Mouse (Mus musculus) 3134 (cell line): ENCODE data around the gene Klhl28.
A peak's percentile ranks its signal among the peaks of the same experiment; 100 is the strongest.

Experiments used
- DNase-seq: peaks from one replicate; pipeline ENCODE4 v3.0.0-alpha.2; 2011; ENCODE audit warnings: low spot score; ENCODE audit not compliant: insufficient read length; ENCODE audit errors: extremely low read depth

Gene Klhl28

GRCm38 (mm10) chr12:64965124-64966026 is at the start of gene Klhl28, which contains the start of gene Togaram1:
Gene Klhl28, minus strand, starts transcription at chr12:64965534.
Gene Togaram1, plus strand, starts transcription at chr12:64965804.
- DNase-seq: peak; percentile 96

GRCm38 (mm10) chr12:65007725-65008124 is 42.4 kb upstream of the Klhl28 start:
- DNase-seq: no peak

- no peak for DNase-seq
Observed at GRCm38 (mm10) chr12:64977518-64977917, 12.2 kb upstream of the Klhl28 start.

DNA sequence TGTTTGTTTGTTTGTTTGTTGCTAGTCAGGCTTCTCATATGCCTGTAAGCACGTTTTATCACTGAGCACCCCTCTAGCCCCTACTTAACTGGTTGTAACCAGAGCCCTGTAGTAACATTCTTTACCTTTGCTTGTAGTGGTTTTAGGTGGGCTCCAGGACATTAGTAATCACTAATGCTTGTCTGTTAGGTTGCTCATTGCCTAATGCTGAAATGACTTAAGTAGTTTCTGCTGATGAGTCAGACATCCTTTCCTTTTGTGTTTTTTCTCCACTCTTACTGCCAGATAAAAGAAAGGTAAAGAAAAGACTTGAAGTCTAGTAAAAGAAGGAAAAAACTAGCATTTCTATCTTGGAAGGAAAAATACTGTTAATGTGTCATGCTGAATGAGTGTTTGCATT is 10.9 kb upstream of the Klhl28 start:
- DNase-seq: no peak

GRCm38 (mm10) chr12:64975558-64975957 is 10.2 kb upstream of the Klhl28 start:
- peak; percentile 41 for DNase-seq

DNA sequence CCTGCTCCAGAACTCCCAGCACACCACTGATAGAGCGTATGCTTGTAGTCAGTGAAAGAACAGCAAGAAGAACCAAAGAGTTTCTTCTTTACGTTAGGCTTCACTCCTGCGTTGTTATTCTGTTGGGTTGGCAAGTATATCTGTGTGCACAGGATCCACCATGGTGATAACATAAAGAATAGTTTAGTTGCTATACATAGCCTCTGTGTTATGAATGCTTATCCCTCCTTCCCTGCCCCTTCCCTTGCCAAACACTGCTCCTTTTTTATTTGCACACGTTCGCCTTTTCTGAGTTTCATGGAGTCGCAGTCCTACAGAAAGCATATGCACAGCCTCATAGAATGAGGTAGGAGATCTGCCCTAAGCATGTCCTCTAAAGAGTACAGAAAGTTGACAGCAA is 6.7 kb upstream of the Klhl28 start:
- no peak for DNase-seq

DNA sequence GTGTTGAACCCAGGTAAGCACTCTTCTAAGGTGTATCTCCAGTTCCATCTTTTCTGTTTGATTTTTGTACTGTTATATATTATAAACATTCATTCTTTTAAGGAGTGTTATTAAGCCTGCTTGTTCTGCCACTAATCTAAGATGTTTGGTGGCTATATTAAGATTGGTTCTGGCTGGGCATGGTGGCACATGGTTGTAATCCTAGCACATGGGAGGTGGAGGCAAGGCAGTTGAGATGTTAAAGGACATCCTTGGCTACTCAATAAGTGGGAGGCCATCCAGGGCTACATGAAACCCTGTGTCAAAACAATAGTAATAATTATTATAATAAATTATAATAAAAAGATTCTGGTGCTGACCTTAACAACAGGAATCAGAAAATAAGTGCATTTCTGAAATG is 6.1 kb upstream of the Klhl28 start:
- no peak for DNase-seq

DNA sequence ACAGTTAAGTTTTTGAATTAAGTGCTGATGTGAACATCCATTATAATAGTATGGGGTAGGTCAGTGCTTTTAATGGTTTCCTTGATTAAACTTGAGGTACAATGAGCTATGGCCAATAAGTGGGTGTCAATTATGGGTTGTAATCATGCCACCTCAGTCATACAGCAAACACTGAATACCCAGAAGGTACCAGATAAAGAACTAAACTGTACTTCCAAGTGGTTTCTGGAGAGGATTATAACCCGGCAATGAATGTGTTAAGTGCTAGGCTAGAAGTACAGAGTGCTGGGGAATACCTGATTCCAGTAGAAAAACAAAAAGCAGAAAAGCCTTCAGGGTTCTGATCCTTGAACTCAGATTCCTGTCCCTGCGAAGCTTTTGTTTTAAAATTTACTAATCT is 2.7 kb upstream of the Klhl28 start:
- DNase-seq: no peak

DNA sequence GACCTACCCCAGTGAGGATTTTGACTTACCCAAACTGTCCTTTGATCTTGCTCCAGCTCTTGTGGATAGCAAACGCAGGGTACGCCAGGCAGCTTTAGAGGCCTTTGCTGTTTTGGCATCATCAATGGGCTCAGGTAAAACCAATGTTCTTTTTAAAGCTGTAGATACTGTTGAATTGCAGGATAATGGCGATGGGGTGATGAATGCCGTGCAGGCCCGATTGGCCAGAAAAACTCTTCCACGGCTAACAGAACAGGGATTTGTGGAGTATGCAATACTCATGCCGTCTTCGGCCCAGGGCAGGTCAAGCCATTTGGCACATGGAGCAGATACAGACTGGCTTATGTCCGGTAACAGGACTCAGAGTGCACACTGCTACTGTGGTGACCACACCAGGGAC is 2.1 kb upstream of the Klhl28 start:
- DNase-seq: no peak

GRCm38 (mm10) chr12:64966652-64967435 is 1.5 kb upstream of the Klhl28 start:
- DNase-seq: no peak

- DNase-seq: peak; percentile 67
Observed at GRCm38 (mm10) chr12:64966101-64966631, 832 bp upstream of the Klhl28 start.

GRCm38 (mm10) chr12:64964560-64964959 is 774 bp downstream of the Klhl28 start:
- DNase-seq: no peak

- DNase-seq: peak; percentile 6
Observed at GRCm38 (mm10) chr12:64937493-64937892, 27.8 kb downstream of the Klhl28 start.

DNA sequence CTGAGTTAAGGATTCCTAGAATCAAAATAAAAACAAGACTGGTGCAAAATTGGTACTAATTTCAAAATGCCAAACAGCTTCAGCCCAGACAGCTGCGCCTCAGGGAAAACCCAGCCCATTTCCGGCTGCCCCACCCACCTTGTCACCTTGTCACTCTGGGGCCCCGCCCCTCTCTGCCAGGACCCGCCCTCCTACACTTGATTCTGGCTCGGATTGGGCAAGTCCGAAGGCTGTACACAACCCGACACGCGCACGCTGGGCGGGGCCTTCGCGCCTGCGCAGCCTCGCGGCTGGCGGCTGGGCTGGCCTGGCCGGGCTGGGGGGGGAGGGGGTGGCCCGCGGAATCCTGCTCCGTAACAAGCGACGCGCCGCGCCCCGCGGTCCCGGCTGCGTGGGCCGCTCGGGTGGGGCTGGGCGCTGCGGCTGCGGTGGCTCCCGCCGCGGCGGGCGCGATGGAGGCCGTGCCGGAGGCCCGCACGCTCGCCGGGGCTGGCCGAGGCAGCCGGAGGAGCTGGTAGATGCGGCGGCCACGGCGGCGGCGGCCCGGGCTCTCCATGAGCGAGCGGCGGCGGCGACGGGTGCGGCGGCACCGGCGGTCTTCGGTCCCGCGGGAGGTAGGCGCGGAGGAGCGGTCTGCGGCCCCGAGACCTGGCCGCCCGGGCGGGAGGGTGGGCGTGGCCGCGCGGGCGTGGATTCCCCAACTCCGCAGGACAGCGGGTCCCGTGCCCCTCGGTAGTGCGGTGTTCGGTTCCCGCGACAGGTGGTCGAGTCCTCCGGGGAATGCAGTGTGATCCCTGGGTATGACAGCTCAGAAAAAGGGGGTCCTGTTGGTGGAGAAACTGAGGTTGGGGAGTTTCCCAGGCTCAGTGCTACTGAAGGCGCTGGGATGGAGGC is 47.5 kb downstream of the Klhl28 start, which contains the start of gene Gm527:
TSS of gene Gm527 (plus strand) at position 329 of the 894 bp plus-strand sequence.
- DNase-seq: peak; percentile 95

GRCm38 (mm10) chr12:64916735-64917134 is 48.6 kb downstream of the Klhl28 start:
- no peak for DNase-seq

DNA sequence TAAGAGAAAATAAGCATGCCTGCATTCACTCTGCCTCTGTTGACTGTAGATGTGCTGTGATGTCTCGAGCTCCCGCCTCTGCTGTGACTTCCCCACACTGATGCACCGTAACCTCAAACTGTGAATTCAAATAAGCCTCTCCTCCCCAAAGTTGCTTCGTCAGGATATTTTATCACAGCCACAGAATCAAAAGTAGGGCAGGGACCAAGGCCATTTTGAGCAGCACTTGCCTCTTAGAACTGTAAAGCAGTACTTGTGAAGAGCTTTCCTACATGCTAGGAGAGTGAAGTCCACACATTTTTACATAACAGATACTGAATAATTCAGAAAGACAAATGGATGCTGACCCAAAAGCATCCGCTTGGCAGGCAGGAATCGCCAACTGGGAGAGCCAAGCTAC is 52.3 kb downstream of the Klhl28 start:
- no peak for DNase-seq

DNA sequence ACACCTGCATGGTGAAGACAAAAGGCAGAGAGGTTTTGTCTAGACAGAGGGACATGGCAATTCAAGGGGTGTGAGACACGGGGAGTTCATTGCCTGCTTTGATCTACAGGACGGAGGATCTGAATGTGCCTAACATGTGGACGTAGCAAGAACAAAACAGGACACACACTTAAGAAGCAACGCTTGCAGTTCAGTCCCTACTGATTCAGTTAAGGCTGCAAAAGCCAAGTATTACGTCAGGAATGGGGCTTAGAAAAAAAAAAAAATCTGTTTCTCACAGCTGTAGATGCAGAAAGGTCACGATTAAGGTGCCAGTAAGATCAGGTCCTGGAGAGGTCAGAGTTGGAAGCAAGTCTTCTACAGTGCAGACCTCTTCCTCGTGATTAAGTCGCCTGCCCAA is 62.1 kb downstream of the Klhl28 start:
- DNase-seq: no peak

DNA sequence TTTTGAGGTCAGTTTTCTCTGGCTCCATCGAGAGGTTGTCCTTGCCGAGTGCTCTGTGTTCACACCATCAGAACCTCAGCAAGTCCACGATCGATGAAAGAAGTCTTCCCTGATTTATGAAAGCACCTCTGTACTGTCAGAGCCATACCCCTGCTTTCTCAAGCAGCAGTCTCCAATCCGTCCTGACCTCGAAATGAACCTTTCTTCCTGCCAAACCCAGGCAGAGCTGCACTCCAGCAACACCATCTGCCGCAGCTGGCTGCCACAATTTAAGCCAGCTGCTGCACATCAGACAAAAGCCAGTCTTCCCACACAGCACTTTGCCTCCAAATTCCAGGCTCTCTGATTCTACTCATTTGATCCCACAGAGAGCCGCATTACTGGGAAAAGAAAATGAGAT is 62.8 kb downstream of the Klhl28 start:
- DNase-seq: no peak

GRCm38 (mm10) chr12:64897060-64897730 is 68.1 kb downstream of the Klhl28 start:
- no peak for DNase-seq
